Mouse (Mus musculus) liver, embryonic 12.5 days (tissue): Measurements from ENCODE around the gene Wars. TPM values are rescaled to one million over a fixed set of nuclear protein-coding genes. Genes with fewer than 3 reads are reported as not detected.

Source experiments
- ATAC-seq: fragments of 200-750 bp; cut with Nextera tagmentation; 2 replicates; pipeline ENCODE4 v1.8.0; 2017; ENCODE audit warnings: moderate number of reproducible peaks, mild to moderate bottlenecking, moderate library complexity
- H3K27ac ChIP-seq: fragments of 300-500 bp; sonication (generic); 2 replicates; pipeline ENCODE4 v1.5.1; 2016; ENCODE audit warnings: mild to moderate bottlenecking
- H3K27me3 ChIP-seq: fragments of 300-500 bp; sonication (generic); replicated peaks from 2 replicates; pipeline ENCODE4 v1.6.1; 2016; ENCODE audit warnings: mild to moderate bottlenecking, moderate library complexity
- H3K36me3 ChIP-seq: fragments of 300-500 bp; sonication (generic); 2 replicates; pipeline ENCODE4 v1.6.1; 2016; ENCODE audit warnings: mild to moderate bottlenecking, moderate library complexity
- H3K4me1 ChIP-seq: fragments of 300-500 bp; sonication (generic); 2 replicates; pipeline ENCODE4 v1.6.1; 2016
- H3K4me2 ChIP-seq: fragments of 300-500 bp; sonication (generic); 2 replicates; pipeline ENCODE4 v1.6.1; 2016; ENCODE audit warnings: mild to moderate bottlenecking, moderate library complexity
- H3K4me3 ChIP-seq: fragments of 300-500 bp; sonication (generic); 2 replicates; pipeline ENCODE4 v1.5.1; 2016; ENCODE audit warnings: mild to moderate bottlenecking, moderate library complexity
- H3K9ac ChIP-seq: fragments of 300-500 bp; sonication (generic); 2 replicates; pipeline ENCODE4 v1.6.1; 2016; ENCODE audit warnings: mild to moderate bottlenecking, moderate library complexity
- H3K9me3 ChIP-seq: fragments of 300-500 bp; sonication (generic); replicated peaks from 2 replicates; pipeline ENCODE4 v1.6.1; 2016; ENCODE audit warnings: mild to moderate bottlenecking, moderate library complexity
- WGBS: fragments of 180-500 bp; shearing (Covaris S2); methylation state at CpG from one replicate; pipeline ENCODE4 v1.1.7; 2016; ENCODE audit not compliant: insufficient replicate concordance; 5-methylcytosine and 5-hydroxymethylcytosine counted together
- polyA plus RNA-seq: library from polyadenylated mRNA; unstranded; fragments of >200 nt; fragmentation: Nextera tagmentation; extraction: Ambion mirVana; gene quantifications from 2 replicates; pipeline ENCODE4 v1.2.1, GENCODE M21; 2016

Gene Wars
- polyA plus RNA-seq, 1 experiment from 2014 or later, result 61.7 TPM

DNA sequence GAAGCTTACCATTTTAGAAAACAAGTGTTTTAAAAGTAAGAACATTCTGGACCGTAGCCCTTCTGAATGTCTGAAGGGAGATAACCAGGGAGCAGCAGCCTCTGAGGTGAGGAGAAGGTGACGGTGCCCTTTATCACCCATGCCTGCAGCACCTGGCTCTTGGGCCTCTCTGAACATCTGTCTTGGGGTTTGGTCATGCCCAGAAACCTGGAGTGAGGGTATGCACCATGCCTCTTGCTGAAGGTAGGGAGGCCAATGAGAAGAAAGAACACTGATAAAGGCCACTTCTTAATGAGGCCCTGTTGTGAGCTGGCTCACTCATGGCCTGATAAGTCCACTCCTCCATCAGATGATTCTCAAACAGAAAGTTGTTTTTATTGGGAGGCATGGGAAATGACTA, 34.3 kb upstream of the Wars start:
- Histone ChIP-seq H3K4me3 (no peak overlapping the region), H3K9me3 (no peaks in the 10 kb centered on the region), H3K9ac (no peak overlapping the region), H3K27ac (no peak overlapping the region), H3K4me2 (no peak overlapping the region), H3K36me3 (no peaks in the 10 kb centered on the region), H3K4me1 (peaks cover 30% of the 10 kb centered on the region), H3K27me3 (no peaks in the 10 kb centered on the region)
- peak; percentile 54 for ATAC-seq
- WGBS, result 42% methylated on average over 2 of the region's 2 CpGs

DNA sequence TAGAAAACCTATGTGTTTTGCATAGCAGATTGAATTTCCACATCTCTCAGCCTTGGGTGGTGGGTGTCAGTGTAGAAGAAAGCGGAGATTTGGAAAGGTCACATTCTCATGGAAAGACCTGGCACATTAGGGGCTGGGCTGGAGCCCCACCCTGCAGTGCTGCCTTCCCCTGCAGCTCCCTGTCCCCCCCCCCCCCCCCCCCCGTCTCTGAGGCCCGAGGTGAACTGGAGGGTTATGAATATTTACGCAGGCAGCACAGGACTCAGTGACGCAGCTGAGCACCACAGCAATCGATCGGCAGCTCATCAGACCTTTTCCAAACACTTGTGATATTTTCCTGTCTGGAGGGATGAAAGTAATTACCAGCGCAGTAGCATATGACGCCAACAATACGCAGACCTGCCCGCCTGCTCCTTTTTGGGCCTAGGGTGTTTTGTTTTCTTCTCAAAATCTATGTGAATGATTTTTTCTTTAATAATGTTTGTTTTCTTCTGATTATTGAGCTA, 32.7 kb upstream of the Wars start:
- no peak for ATAC-seq
- H3K4me2 ChIP-seq, result no peak overlapping the region
- H3K9ac ChIP-seq, result no peak overlapping the region
- H3K9me3 ChIP-seq, result no peaks in the 10 kb centered on the region
- peaks cover 30% of the 10 kb centered on the region for H3K4me1 ChIP-seq
- H3K27me3 ChIP-seq, result no peaks in the 10 kb centered on the region
- H3K4me3 ChIP-seq, result no peak overlapping the region
- no peaks in the 10 kb centered on the region for H3K36me3 ChIP-seq
- H3K27ac ChIP-seq, result no peak overlapping the region
- WGBS, result 86% methylated on average over 8 of the region's 11 CpGs

DNA sequence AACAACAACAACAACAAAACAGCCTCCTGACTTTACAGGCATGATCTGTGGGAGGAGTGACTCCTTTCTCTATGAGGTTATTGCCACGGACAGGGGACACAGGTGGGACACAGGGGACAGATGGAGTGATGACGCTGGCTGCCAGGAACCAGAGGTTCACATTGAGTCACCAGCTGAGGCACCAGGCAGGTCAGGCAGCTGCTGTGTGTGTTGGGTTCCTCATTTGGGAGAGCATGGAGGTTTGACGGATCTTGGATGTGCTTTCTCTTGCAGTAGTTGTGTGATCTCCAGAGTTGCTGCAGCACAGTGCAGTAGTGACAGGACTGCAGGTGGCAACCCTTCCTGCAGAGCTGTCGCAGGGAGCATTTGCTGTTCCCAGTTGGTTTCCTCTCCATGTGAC, 24.8 kb upstream of the Wars start:
- no peak for ATAC-seq
- Histone ChIP-seq H3K27ac (no peak overlapping the region), H3K27me3 (no peaks in the 10 kb centered on the region), H3K4me2 (no peak overlapping the region), H3K9ac (no peak overlapping the region), H3K36me3 (no peaks in the 10 kb centered on the region), H3K9me3 (no peaks in the 10 kb centered on the region), H3K4me3 (no peak overlapping the region), H3K4me1 (no peaks in the 10 kb centered on the region)
- 51% methylated on average over 4 of the region's 4 CpGs for WGBS

DNA sequence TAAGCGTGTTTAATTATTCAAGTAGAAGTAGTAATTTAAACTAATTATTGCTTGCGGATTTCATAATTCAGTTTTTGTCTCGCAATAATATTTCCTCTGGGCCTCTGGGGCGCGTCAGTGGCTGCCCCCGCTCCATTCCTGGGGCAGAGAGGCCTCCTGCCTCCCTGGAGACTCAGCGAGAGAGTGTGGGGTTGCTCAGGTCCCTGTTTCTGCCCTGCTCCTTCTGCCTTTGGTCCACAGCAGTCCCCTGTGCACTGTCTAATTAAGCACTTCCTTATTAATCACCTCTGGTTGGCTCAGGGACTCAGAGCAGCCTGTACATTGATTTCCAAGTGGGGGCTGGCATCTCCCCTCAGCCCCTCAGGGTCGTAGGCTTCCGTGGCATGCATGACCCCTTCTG, 23.5 kb upstream of the Wars start:
- Histone ChIP-seq H3K4me2 (no peak overlapping the region), H3K27me3 (no peaks in the 10 kb centered on the region), H3K9ac (no peak overlapping the region), H3K4me3 (no peak overlapping the region), H3K4me1 (no peaks in the 10 kb centered on the region), H3K27ac (no peak overlapping the region), H3K36me3 (no peaks in the 10 kb centered on the region), H3K9me3 (no peaks in the 10 kb centered on the region)
- no peak for ATAC-seq
- WGBS, result 78% methylated on average over 9 of the region's 9 CpGs

DNA sequence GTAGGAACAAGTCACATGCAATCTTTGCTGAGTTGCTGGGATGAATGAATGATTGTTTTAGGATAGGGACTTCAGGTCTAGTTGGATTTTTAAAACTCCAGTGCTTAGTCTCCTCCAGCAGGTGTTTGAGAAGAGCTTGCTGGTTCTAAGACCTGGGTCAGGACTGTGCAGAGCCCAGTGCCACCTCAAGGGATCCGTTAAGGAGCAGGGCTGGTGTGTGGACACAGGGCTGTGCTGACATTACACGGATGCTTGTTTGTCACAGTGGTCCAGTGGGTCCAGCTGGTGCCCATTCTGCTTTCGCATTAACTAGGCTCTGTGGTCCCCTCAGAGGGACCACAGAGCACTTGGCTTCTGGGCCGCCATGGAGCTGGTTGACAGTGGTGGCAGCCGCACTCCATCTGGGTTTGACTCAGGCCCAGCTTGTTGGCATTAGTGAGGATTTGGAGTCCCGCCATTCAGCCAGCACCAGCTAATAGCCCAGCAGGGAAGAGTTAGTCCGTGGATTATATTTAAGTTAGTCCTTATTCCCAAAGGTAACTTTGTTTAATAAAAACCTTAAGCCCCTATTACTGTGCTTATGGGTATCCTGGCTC, 22.6 kb upstream of the Wars start:
- no peak overlapping the region for H3K4me3 ChIP-seq
- no peak overlapping the region for H3K27ac ChIP-seq
- 78% methylated on average over 7 of the region's 7 CpGs for WGBS
- no peak overlapping the region for H3K4me2 ChIP-seq
- no peaks in the 10 kb centered on the region for H3K27me3 ChIP-seq
- no peaks in the 10 kb centered on the region for H3K9me3 ChIP-seq
- H3K36me3 ChIP-seq, result no peaks in the 10 kb centered on the region
- no peaks in the 10 kb centered on the region for H3K4me1 ChIP-seq
- no peak overlapping the region for H3K9ac ChIP-seq
- no peak for ATAC-seq

DNA sequence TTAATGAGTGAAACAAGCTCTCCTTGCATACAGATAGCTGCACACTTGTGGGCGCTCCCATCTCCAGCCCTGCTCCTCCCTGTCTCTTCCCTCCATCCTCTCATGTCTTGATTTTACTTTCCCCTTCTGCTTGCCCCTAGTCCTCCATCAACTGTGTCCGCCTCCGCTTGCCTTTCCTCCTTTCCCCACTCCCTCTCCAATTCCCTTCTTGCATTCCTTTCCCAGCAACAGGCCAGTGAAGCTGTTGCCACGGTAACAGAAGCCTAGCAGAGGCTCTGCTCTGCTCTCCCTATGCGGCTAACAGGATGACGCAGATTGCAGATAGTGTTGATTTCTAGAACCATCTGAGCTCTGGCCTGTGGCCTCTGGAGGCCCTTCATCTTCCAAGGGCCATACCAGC, 21.9 kb upstream of the Wars start:
- Histone ChIP-seq H3K27ac (no peak overlapping the region), H3K4me3 (no peak overlapping the region), H3K4me2 (no peak overlapping the region), H3K36me3 (no peaks in the 10 kb centered on the region), H3K9ac (no peak overlapping the region), H3K27me3 (no peaks in the 10 kb centered on the region), H3K4me1 (no peaks in the 10 kb centered on the region), H3K9me3 (no peaks in the 10 kb centered on the region)
- ATAC-seq, result no peak
- 66% methylated on average over 6 of the region's 6 CpGs for WGBS

DNA sequence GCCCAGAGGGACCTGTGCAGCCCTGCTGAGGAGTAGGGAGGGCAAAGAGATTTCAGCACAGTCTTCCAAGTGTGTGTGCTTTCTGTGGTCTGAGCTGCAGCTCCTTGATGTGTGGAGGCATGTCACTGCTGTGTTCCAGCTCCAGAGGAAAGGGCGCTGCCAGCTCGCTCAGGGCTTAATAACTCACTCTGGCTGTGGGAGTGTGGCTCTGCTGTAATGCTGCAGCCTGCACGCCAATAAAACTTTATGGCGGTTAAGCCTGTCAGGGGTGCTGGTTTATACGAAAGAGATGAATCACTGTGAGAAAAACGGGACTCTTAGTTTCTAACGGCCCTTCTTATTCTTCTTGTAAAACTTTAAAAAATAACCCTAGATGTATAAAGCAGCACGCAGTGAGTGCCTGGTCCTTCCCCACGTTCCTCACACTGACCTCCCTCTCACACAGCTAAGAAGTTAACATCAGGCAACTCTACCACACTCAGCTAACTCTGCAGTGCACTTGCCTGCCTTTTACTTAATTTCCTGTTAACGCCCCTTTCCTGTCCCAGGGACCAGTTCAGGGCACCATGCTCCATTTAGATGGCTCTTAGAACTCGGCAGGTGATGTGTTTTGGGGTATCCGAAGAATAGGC, 20.9 kb upstream of the Wars start:
- Histone ChIP-seq H3K9ac (no peak overlapping the region), H3K9me3 (no peaks in the 10 kb centered on the region), H3K4me2 (no peak overlapping the region), H3K4me1 (no peaks in the 10 kb centered on the region), H3K27me3 (no peaks in the 10 kb centered on the region), H3K27ac (no peak overlapping the region), H3K4me3 (no peak overlapping the region), H3K36me3 (no peaks in the 10 kb centered on the region)
- WGBS, result 65% methylated on average over 12 of the region's 12 CpGs
- ATAC-seq, result no peak

DNA sequence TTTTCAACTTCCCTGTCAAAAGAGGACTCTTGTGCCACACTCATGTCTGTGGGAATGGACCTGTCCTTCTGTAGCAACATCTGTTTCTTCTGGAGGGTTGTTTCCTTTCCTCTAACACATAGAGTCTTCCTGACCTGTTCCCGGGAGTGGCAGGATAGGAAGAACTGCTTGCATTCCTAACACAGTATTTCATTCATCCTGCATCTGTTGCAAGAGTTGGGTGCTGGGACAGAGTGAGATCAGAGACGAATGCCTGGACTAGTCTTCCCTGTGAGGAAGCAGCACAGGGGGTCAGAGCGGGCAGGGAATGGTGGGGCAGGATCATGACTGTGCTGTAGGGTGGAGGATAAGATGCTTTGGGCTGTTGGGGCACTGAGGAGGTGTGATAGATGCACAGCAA, 20.2 kb upstream of the Wars start:
- ATAC-seq, result no peak
- no peak overlapping the region for H3K27ac ChIP-seq
- no peak overlapping the region for H3K4me3 ChIP-seq
- H3K27me3 ChIP-seq, result no peaks in the 10 kb centered on the region
- no peak overlapping the region for H3K9ac ChIP-seq
- no peaks in the 10 kb centered on the region for H3K36me3 ChIP-seq
- WGBS, result 65% methylated on average over 3 of the region's 3 CpGs
- H3K9me3 ChIP-seq, result no peaks in the 10 kb centered on the region
- no peak overlapping the region for H3K4me2 ChIP-seq
- no peaks in the 10 kb centered on the region for H3K4me1 ChIP-seq

DNA sequence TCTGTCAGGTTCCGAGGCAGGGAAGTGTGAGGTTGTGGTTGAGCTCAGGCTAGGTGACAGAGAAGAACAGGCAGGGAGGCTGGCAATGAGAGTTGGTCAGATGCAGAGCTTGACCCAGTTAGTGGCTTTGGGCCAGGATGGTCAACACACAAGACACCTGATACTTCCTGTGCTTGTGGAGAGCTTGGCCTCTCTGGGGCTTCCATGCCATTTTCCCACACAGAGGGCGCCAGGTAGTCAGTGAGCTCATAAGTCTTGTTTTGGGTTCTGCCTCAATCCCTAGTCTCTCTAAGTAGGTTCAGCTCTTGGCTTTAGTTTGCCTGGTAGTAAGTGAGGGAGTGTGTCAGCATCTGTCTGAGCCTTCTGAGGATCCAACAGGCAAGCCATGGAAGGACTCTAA, 18.5 kb upstream of the Wars start:
- 0 out of 2 replicates have a peak, but pooled peaks have one; percentile 13 for ATAC-seq
- Histone ChIP-seq H3K4me2 (no peak overlapping the region), H3K9me3 (no peaks in the 10 kb centered on the region), H3K27ac (no peak overlapping the region), H3K4me3 (no peak overlapping the region), H3K9ac (no peak overlapping the region), H3K4me1 (no peaks in the 10 kb centered on the region), H3K27me3 (no peaks in the 10 kb centered on the region), H3K36me3 (no peaks in the 10 kb centered on the region)
- 70% methylated on average over 2 of the region's 2 CpGs for WGBS

DNA sequence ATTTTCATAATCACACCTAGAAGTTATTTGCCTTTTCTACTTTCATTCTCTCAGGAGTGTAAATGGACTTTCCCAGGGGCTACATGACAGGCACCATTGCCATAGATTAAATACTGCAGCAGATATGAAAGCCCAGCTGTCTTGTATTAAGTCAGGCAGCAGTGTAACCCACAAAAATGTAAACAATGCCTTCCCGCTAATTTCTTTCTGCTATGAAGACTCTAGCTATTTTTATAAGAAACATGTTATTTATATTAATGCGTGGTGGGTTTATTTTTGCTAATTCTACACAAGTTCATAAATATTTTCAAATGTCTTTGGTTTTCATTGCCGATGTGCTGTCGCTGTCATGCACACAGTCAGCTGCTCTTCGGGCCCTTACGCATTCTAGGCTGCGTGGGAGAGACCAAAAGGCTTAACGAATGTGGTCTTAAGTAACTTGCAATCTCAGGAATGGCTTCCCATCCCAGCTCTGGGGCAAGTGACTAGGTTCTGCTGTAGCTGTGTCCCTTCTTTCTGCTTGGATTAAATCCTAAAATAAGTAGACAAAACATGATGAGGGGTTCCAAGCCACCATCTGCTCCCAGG, 16.0 kb upstream of the Wars start:
- H3K36me3 ChIP-seq, result no peaks in the 10 kb centered on the region
- no peak overlapping the region for H3K27ac ChIP-seq
- 75% methylated on average over 8 of the region's 8 CpGs for WGBS
- no peak overlapping the region for H3K4me3 ChIP-seq
- H3K27me3 ChIP-seq, result no peaks in the 10 kb centered on the region
- no peaks in the 10 kb centered on the region for H3K4me1 ChIP-seq
- H3K9me3 ChIP-seq, result no peaks in the 10 kb centered on the region
- no peak for ATAC-seq
- H3K4me2 ChIP-seq, result no peak overlapping the region
- H3K9ac ChIP-seq, result no peak overlapping the region

DNA sequence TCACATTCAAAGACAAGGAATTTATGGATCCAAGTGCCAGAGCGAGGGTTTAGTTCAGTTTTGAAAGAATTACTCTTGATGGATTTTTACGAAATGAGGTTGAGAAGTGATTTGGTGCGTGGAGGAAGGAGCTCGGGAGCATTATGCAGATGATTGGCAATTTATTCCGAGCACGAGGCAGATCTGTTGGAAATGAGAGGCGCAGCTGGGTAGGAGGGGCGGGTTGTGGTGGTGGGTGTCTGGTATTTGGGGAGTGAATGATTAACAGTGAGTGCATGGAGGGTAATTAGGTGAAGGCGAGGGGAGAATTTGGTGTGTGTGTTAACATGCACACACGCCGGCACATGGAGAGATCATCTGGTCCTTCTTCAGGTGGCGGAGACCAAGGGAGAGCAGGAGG, 12.4 kb upstream of the Wars start:
- Histone ChIP-seq H3K4me1 (no peaks in the 10 kb centered on the region), H3K36me3 (no peaks in the 10 kb centered on the region), H3K27me3 (no peaks in the 10 kb centered on the region), H3K9me3 (no peaks in the 10 kb centered on the region), H3K9ac (no peak overlapping the region), H3K4me2 (no peak overlapping the region), H3K27ac (no peak overlapping the region), H3K4me3 (no peak overlapping the region)
- WGBS, result 78% methylated on average over 12 of the region's 12 CpGs
- ATAC-seq, result no peak

DNA sequence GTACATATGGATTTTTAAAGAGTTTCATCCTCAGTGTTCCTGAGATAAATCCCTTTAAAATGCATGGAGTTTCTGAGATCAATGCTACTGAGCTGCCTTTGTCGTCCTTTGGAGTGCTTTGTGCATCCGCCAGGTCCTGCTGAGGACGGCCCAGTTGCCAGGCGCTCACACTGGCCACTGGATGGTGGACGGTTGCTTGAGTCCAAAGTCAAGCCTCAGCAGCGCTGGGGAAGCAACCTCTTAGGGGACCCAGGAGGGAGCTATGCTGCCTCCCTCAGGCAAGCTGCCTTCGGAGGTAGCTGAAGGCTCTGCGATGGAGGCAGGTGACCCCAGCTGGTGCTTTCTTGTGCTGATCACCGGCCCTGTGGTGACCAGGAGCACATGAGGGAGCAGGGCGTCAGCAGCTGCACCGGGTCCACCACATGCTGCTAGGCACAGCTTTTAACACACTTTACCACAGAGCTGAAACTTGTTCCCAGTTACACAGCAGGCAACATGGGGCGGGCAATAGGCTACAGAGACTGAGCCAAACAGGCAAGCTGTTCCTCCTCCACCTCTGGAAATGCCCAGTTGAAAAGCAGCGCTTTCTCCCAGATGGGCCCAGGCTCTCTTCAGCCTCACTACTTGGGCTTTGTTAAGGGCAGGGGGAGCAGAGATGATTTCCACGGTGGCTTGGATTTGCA, 11.8 kb upstream of the Wars start:
- Histone ChIP-seq H3K9ac (no peak overlapping the region), H3K9me3 (no peaks in the 10 kb centered on the region), H3K27me3 (no peaks in the 10 kb centered on the region), H3K27ac (no peak overlapping the region), H3K36me3 (no peaks in the 10 kb centered on the region), H3K4me3 (no peak overlapping the region), H3K4me1 (no peaks in the 10 kb centered on the region), H3K4me2 (no peak overlapping the region)
- 63% methylated on average over 14 of the region's 14 CpGs for WGBS
- no peak for ATAC-seq
